Mouse (Mus musculus) thymus, postnatal 4 days (tissue): ENCODE measurements at regions not wholly inside any gene's neighbourhood (a gene's known extent, or its start where the extent isn't known, plus 50 kb on each side); places are given as distances from the start of the nearest gene placed in this dataset.

Source experiments
- DNase-seq: peaks from one replicate; pipeline ENCODE4 v3.0.0; 2021

DNA sequence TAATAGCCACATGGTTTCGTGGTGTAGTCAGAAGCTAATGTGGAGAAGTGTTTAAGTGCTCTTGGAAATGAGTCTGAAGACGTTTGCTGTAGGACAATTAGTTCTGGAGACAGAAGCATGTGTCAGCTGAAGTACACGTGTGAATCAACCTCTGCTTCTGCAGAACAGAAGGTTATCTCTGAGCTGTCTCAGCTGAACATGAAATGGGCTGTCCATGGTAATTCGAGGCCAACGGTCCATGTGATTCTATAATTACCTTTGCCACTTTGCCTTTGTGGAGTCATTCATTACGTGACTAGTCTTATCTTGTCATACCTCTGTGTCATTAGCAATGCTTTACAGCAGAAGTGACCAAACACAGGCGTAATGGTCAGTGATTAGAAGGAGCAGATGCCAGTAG lies 295.6 kb upstream of the Veph1 start:
- DNase-seq, result no peak

DNA sequence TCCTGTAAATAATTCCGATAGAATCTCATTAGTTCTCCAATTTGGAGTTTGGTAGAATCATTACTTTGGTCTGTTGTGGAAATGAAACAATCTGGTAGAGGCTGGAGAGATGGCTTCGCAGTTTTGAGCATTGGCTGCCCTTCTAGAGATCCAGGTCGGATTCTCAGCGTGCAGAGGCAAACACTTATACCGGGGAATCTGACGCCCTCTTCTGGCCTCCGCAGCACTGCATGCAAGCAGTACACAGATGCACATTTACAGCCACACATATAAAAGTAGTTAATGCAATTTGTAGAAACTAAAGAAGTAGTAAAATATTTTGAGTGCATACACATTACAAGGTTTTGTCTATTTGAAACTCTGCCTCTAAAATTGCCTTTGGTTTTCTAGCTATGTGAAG lies 294.1 kb upstream of the Veph1 start:
- DNase-seq, result no peak

DNA sequence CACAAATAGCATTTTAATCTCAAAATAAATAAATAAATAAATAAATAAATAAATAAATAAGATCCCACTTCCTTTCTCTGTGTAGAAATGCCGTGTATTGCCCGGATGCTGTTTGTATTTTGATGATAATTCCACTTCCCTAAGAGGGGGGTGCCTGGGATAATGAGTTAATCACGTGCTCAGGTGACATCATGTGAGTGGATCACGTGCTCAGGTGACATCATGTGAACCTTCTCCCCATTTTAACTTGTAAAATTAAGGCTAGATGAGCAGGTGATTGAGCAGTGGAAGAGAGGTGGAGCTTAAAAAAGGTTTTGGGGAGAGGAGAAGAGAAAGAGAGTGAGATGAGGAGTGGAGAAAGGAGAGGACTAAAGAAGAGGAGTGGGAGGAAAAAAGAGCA lies 292.8 kb upstream of the Veph1 start:
- no peak for DNase-seq

GRCm38 (mm10) chr3:66584831-66585230 lies 288.2 kb upstream of the Veph1 start:
- no peak for DNase-seq

- DNase-seq, result no peak
These were observed 287.5 kb upstream of the Veph1 start for GRCm38 (mm10) chr3:66584101-66584500.

- no peak for DNase-seq
These were observed 280.0 kb upstream of the Veph1 start for GRCm38 (mm10) chr3:66576659-66577058.

- no peak for DNase-seq
These were observed 277.7 kb upstream of the Veph1 start for GRCm38 (mm10) chr3:66574321-66574720.

- DNase-seq, result no peak
These were observed 276.4 kb upstream of the Veph1 start for GRCm38 (mm10) chr3:66572887-66573519.

- DNase-seq, result peak; percentile 15
These were observed 273.7 kb upstream of the Veph1 start for GRCm38 (mm10) chr3:66570342-66570741.

GRCm38 (mm10) chr3:66564268-66565245 lies 267.9 kb upstream of the Veph1 start:
- no peak for DNase-seq

DNA sequence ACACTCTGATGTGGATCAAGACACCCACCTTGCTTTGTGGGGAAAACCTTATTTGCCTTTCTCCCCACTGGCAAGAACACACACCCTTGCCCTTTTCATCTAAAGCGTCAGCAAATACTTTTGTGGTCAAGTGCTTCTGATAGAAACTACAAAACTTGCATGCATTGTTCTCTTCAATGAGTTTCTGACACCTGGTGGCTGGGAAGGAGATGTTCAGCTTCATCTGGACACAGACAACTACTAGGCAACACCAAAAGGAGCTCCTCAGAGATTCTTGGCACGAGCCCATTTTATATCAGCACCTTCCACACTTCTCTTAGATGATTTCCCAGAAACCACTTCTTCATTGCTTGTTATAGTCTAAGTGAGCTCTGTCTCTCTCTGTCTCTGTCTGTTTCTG lies 266.7 kb upstream of the Veph1 start:
- no peak for DNase-seq

GRCm38 (mm10) chr3:66555538-66555937 lies 258.9 kb upstream of the Veph1 start:
- DNase-seq, result no peak

DNA sequence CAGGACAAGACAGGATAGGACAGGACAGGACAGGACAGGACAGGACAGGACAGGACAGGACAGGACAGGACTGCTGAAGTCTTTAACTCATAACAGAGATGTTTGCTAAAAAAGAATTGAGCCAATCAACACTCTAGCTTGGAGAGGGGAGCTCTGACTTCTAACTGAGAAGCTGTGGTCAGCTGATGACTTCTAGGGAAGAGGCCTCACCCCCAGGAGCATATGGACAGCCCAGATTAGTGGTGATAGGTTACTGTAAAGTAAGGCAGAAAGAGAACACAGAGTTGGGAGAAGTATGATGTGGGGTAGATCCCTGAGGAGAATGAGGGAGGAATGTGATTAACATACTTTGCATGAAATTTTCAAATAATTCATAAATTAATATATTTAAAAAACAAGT lies 254.3 kb upstream of the Veph1 start:
- no peak for DNase-seq

- no peak for DNase-seq
These were observed 249.9 kb upstream of the Veph1 start for GRCm38 (mm10) chr3:66546576-66546975.

GRCm38 (mm10) chr3:66544139-66544933 lies 247.7 kb upstream of the Veph1 start:
- no peak for DNase-seq

- no peak for DNase-seq
These were observed 246.2 kb upstream of the Veph1 start for GRCm38 (mm10) chr3:66542865-66543264.

- no peak for DNase-seq
These were observed 241.3 kb upstream of the Veph1 start for GRCm38 (mm10) chr3:66537913-66538312.

- no peak for DNase-seq
These were observed 240.7 kb upstream of the Veph1 start for GRCm38 (mm10) chr3:66537106-66537893.

GRCm38 (mm10) chr3:66536673-66537072 lies 240.0 kb upstream of the Veph1 start:
- DNase-seq, result no peak

- no peak for DNase-seq
These were observed 239.3 kb upstream of the Veph1 start for GRCm38 (mm10) chr3:66535786-66536529.

GRCm38 (mm10) chr3:66519925-66520324 lies 223.3 kb upstream of the Veph1 start:
- no peak for DNase-seq

- DNase-seq, result no peak
These were observed 221.7 kb upstream of the Veph1 start for GRCm38 (mm10) chr3:66518289-66518688.
